In genomic region chr14:30479361-30479948, GRCm38 (mm10) we compare ENCODE assay signal across 8 mouse cellular contexts. TPM values are rescaled to one million over a fixed set of nuclear protein-coding genes. Genes with fewer than 3 reads are reported as not detected.
A peak's percentile ranks its signal among the peaks of the same experiment; 100 is the strongest.
DNase-seq lines count a peak whose midpoint lies in the region; ATAC-seq and TF ChIP-seq lines count a peak whose summit lies in the region.

Dcp1a (plus strand) TSS chr14:30479535.

- H3K4me2 ChIP-seq in embryonic facial prominence, embryonic 14.5 days (ENCODE audit: low read depth, low read length) = peak within 1 kb of the TSS; percentile 63
- peak within 1 kb of the TSS; percentile 66 for H3K4me2 ChIP-seq in limb, embryonic 13.5 days (replicated peaks)
- peak within 1 kb of the TSS; percentile 75 for H3K4me2 ChIP-seq in midbrain, embryonic 16.5 days (ENCODE audit: low read length)

- peaks cover 31% of the 10 kb centered on the region for H3K36me3 ChIP-seq in embryonic facial prominence, embryonic 14.5 days (ENCODE audit: control insufficient read depth, insufficient read depth, low read length)
- H3K36me3 ChIP-seq in heart, adult 2 months (ENCODE audit: control insufficient read depth, insufficient read depth, low read length) = peaks cover 3% of the 10 kb centered on the region; the same call in 1 of the 2 replicates
- peaks cover 25% of the 10 kb centered on the region for H3K36me3 ChIP-seq in limb, embryonic 13.5 days
- H3K36me3 ChIP-seq in midbrain, embryonic 16.5 days (ENCODE audit: control insufficient read depth, insufficient read depth, low read length) = peaks cover 3% of the 10 kb centered on the region; the same call in 1 of the 2 replicates

- H3K79me2 ChIP-seq in heart, adult 2 months (replicated peaks; ENCODE audit: control insufficient read depth, insufficient read depth, low read length) = no peaks in the 10 kb centered on the region

- peak; percentile 90 for TF ChIP-seq EP300 in heart, adult 2 months (IDR thresholded peaks at IDR 0.05; ENCODE audit: insufficient read depth, low read depth, low read length)

- H3K4me3 ChIP-seq in embryonic facial prominence, embryonic 14.5 days (ENCODE audit: low read depth, low read length) = peak within 1 kb of the TSS; percentile 97
- peak within 1 kb of the TSS; percentile 79 for H3K4me3 ChIP-seq in heart, adult 2 months
- peak within 1 kb of the TSS; percentile 87 for H3K4me3 ChIP-seq in limb, embryonic 13.5 days
- H3K4me3 ChIP-seq in midbrain, embryonic 16.5 days (ENCODE audit: low read depth, low read length) = peak within 1 kb of the TSS; percentile 69

- intact Hi-C loops in heart, adult 2 months (cut with DNase I) = loop anchor here (5.0 to 10.0 kb wide), 2 partner anchors 68 to 495 kb away; partner anchors contain the start of gene Tkt

- no peaks in the 10 kb centered on the region for H3K27me3 ChIP-seq in embryonic facial prominence, embryonic 14.5 days (replicated peaks; ENCODE audit: control insufficient read depth, insufficient read depth, low read length)
- no peaks in the 10 kb centered on the region for H3K27me3 ChIP-seq in heart, adult 2 months (ENCODE audit: control insufficient read depth, insufficient read depth, low read length)
- H3K27me3 ChIP-seq in limb, embryonic 13.5 days = 0 out of 2 replicates have a peak, but pooled peaks cover 2% of the 10 kb centered on the region
- no peaks in the 10 kb centered on the region for H3K27me3 ChIP-seq in midbrain, embryonic 16.5 days (ENCODE audit: control insufficient read depth, insufficient read depth, low read depth, low read length)

- peak; percentile 88 for TF ChIP-seq POLR2A in heart, adult 2 months (IDR thresholded peaks at IDR 0.05; ENCODE audit: insufficient read depth, low read depth, low read length)

- peak; percentile 92 for DNase-seq in 3T3-L1 (ENCODE audit: low read depth, low spot score)
- peak; percentile 85 to 91 for DNase-seq in adrenal gland, postnatal 4 days (ENCODE audit: low spot score in 2 of 2)
- peak; percentile 98 for DNase-seq in embryonic facial prominence, embryonic 14.5 days (ENCODE audit: low spot score)
- DNase-seq in heart, adult 2 months = peak; percentile 96
- peak; percentile 97 for DNase-seq in kidney, adult 8-10 months
- DNase-seq in spleen, postnatal 10 days (ENCODE audit: low spot score in 2 of 2) = peak; percentile 90 to 94

- TF ChIP-seq CTCF in heart, adult 2 months (IDR thresholded peaks at IDR 0.05) = peak; percentile 40

- peak within 1 kb of the TSS; percentile 94 for H3K9ac ChIP-seq in embryonic facial prominence, embryonic 14.5 days (ENCODE audit: low read depth, low read length)
- H3K9ac ChIP-seq in heart, adult 2 months (ENCODE audit: low read depth, low read length) = peak within 1 kb of the TSS; percentile 75
- peak within 1 kb of the TSS; percentile 95 for H3K9ac ChIP-seq in limb, embryonic 13.5 days
- peak within 1 kb of the TSS; percentile 82 for H3K9ac ChIP-seq in midbrain, embryonic 16.5 days (ENCODE audit: low read depth, low read length)

- H3K4me1 ChIP-seq in embryonic facial prominence, embryonic 14.5 days (ENCODE audit: control insufficient read depth, insufficient read depth, low read length) = peaks cover 9% of the 10 kb centered on the region
- no peaks in the 10 kb centered on the region; the same call in 1 of the 2 replicates for H3K4me1 ChIP-seq in heart, adult 2 months (ENCODE audit: control insufficient read depth, insufficient read depth, low read length)
- peaks cover 15% of the 10 kb centered on the region for H3K4me1 ChIP-seq in limb, embryonic 13.5 days
- H3K4me1 ChIP-seq in midbrain, embryonic 16.5 days (ENCODE audit: control insufficient read depth, insufficient read depth, low read length) = peaks cover 13% of the 10 kb centered on the region

- no peaks in the 10 kb centered on the region for H3K9me3 ChIP-seq in embryonic facial prominence, embryonic 14.5 days (ENCODE audit: control insufficient read depth, low read length)
- H3K9me3 ChIP-seq in limb, embryonic 13.5 days = no peaks in the 10 kb centered on the region
- no peaks in the 10 kb centered on the region for H3K9me3 ChIP-seq in midbrain, embryonic 16.5 days (replicated peaks; ENCODE audit: control insufficient read depth, low read length, poor library complexity, severe bottlenecking)

- ATAC-seq in embryonic facial prominence, embryonic 14.5 days (ENCODE audit: low read depth) = peak; percentile 100
- ATAC-seq in limb, embryonic 13.5 days (ENCODE audit: low FRiP score, low read depth) = peak; percentile 99
- peak; percentile 100 for ATAC-seq in midbrain, embryonic 16.5 days

- peak within 1 kb of the TSS; percentile 87 for H3K27ac ChIP-seq in embryonic facial prominence, embryonic 14.5 days (replicated peaks; ENCODE audit: low read depth, low read length)
- H3K27ac ChIP-seq in heart, adult 2 months = peak within 1 kb of the TSS; percentile 91
- peak within 1 kb of the TSS; percentile 85; the same call in 1 of the 2 replicates for H3K27ac ChIP-seq in limb, embryonic 13.5 days
- peak within 1 kb of the TSS; percentile 77 for H3K27ac ChIP-seq in midbrain, embryonic 16.5 days (ENCODE audit: low read length)

- WGBS in embryonic facial prominence, embryonic 14.5 days = 0% methylated on average over 33 of the region's 39 CpGs
- under 1% methylated on average over 39 of the region's 39 CpGs for WGBS in heart, adult 2 months
- WGBS in limb, embryonic 13.5 days = under 1% methylated on average over 39 of the region's 39 CpGs
- under 1% methylated on average over 39 of the region's 39 CpGs for WGBS in midbrain, embryonic 16.5 days

RNA-seq across cellular contexts. Expression of gene Dcp1a, which starts in this region (rescaled TPM):
- 10 to 100 TPM; 29.3 to 35.8 TPM for total RNA-seq in adrenal gland, postnatal 4 days (2021)
- 21.2 and 23.3 TPM in 2 replicates for polyA plus RNA-seq in embryonic facial prominence, embryonic 14.5 days (2014; fragmentation: Nextera tagmentation; extraction: Ambion mirVana)
- 10 to 100 TPM in 1 of 2 experiments, 1 to 10 TPM in 1; 9.8 to 10.8 TPM for total RNA-seq in heart, adult 2 months (2021)
- polyA plus RNA-seq in heart, adult 2 months (2012; rRNA removed) = 15.4 and 16.0 TPM in 2 replicates
- polyA plus RNA-seq in limb, embryonic 13.5 days (2015; fragmentation: Nextera tagmentation; extraction: Ambion mirVana) = 32.1 and 35.6 TPM in 2 replicates
- 18.3 TPM in 2 replicates for polyA plus RNA-seq in midbrain, embryonic 16.5 days (2015; fragmentation: Nextera tagmentation; extraction: Ambion mirVana)

Comparison
In these comparisons a context has a peak if more than half of its experiments do, and no peak if none do; other contexts are left out.
1. Peak in every context shown above with its lines: DNase-seq, ATAC-seq, H3K4me3 ChIP-seq and H3K27ac ChIP-seq.